Mouse (Mus musculus) kidney, postnatal 10 days (tissue): Measurements from ENCODE around the gene Mgmt.

Experiments used
- DNase-seq: peaks from one replicate; pipeline ENCODE4 v3.0.0; 2021; ENCODE audit warnings: mixed read lengths

Mgmt gene

GRCm38 (mm10) chr7:137005293-137005692 is 110.9 kb downstream of the Mgmt start:
- DNase-seq, result no peak

- DNase-seq, result no peak
These were observed 113.9 kb downstream of the Mgmt start for GRCm38 (mm10) chr7:137008321-137008720.

- DNase-seq, result no peak
These were observed 115.4 kb downstream of the Mgmt start for GRCm38 (mm10) chr7:137009732-137010275.

- no peak for DNase-seq
These were observed 116.0 kb downstream of the Mgmt start for GRCm38 (mm10) chr7:137010451-137010850.

GRCm38 (mm10) chr7:137012687-137013086 is 118.3 kb downstream of the Mgmt start:
- DNase-seq, result no peak

GRCm38 (mm10) chr7:137013433-137013832 is 119.0 kb downstream of the Mgmt start:
- no peak for DNase-seq

GRCm38 (mm10) chr7:137018614-137019013 is 124.2 kb downstream of the Mgmt start:
- DNase-seq, result no peak

GRCm38 (mm10) chr7:137020195-137020594 is 125.8 kb downstream of the Mgmt start:
- DNase-seq, result no peak

- no peak for DNase-seq
These were observed 136.4 kb downstream of the Mgmt start for GRCm38 (mm10) chr7:137030789-137031188.

- no peak for DNase-seq
These were observed 138.8 kb downstream of the Mgmt start for GRCm38 (mm10) chr7:137033177-137033576.

GRCm38 (mm10) chr7:137034986-137035385 is 140.6 kb downstream of the Mgmt start:
- DNase-seq, result no peak

- DNase-seq, result no peak
These were observed 141.5 kb downstream of the Mgmt start for GRCm38 (mm10) chr7:137035916-137036315.

GRCm38 (mm10) chr7:137037471-137037870 is 143.1 kb downstream of the Mgmt start:
- DNase-seq, result peak; percentile 21

GRCm38 (mm10) chr7:137037872-137038271 is 143.5 kb downstream of the Mgmt start:
- no peak for DNase-seq

- no peak for DNase-seq
These were observed 144.0 kb downstream of the Mgmt start for GRCm38 (mm10) chr7:137038311-137038945.

GRCm38 (mm10) chr7:137038946-137039320 is 144.5 kb downstream of the Mgmt start:
- no peak for DNase-seq

GRCm38 (mm10) chr7:137040646-137041045 is 146.2 kb downstream of the Mgmt start:
- DNase-seq, result peak; percentile 23

GRCm38 (mm10) chr7:137046891-137047290 is 152.5 kb downstream of the Mgmt start:
- DNase-seq, result no peak

- no peak for DNase-seq
These were observed 153.9 kb downstream of the Mgmt start for GRCm38 (mm10) chr7:137048086-137048922.

GRCm38 (mm10) chr7:137054343-137054742 is 159.9 kb downstream of the Mgmt start:
- DNase-seq, result no peak

GRCm38 (mm10) chr7:137056126-137056525 is 161.7 kb downstream of the Mgmt start:
- DNase-seq, result no peak

GRCm38 (mm10) chr7:137060488-137060887 is 166.1 kb downstream of the Mgmt start:
- DNase-seq, result peak; percentile 40

- no peak for DNase-seq
These were observed 166.7 kb downstream of the Mgmt start for GRCm38 (mm10) chr7:137061109-137061508.

GRCm38 (mm10) chr7:137064255-137064654 is 169.8 kb downstream of the Mgmt start:
- no peak for DNase-seq
